Mouse (Mus musculus): ENCODE results near the gene Rap1gap. TPM values are rescaled to one million over a fixed set of nuclear protein-coding genes. Genes with fewer than 3 reads are reported as not detected.
A peak's percentile ranks its signal among the peaks of the same experiment; 100 is the strongest.

Gene Rap1gap
- polyA plus RNA-seq, 1 experiment from 2014 or later: 119 TPM

- H3K4me3 ChIP-seq (ENCODE audit: low read length): no peak overlapping the region
- WGBS: 40% methylated on average over 11 of the region's 11 CpGs
- H3K9ac ChIP-seq (ENCODE audit: low read depth, low read length): no peak overlapping the region
- no peaks in the 10 kb centered on the region for H3K27me3 ChIP-seq (replicated peaks; ENCODE audit: control insufficient read depth, insufficient read depth, low read length)
- peaks cover 10% of the 10 kb centered on the region for H3K4me1 ChIP-seq (ENCODE audit: control insufficient read depth, insufficient read depth, low read depth, low read length)
- H3K4me2 ChIP-seq (ENCODE audit: low read length): no peak overlapping the region
- no peak overlapping the region; the same call in 1 of the 2 replicates for H3K27ac ChIP-seq (ENCODE audit: low read depth, low read length)
- H3K9me3 ChIP-seq (ENCODE audit: control insufficient read depth, low read length): no peaks in the 10 kb centered on the region
- H3K36me3 ChIP-seq (ENCODE audit: control insufficient read depth, insufficient read depth, low read length): no peaks in the 10 kb centered on the region
- ATAC-seq: peak; percentile 62
Observed at GRCm38 (mm10) chr4:137736220-137736701, 71.7 kb downstream of the Rap1gap start.

DNA sequence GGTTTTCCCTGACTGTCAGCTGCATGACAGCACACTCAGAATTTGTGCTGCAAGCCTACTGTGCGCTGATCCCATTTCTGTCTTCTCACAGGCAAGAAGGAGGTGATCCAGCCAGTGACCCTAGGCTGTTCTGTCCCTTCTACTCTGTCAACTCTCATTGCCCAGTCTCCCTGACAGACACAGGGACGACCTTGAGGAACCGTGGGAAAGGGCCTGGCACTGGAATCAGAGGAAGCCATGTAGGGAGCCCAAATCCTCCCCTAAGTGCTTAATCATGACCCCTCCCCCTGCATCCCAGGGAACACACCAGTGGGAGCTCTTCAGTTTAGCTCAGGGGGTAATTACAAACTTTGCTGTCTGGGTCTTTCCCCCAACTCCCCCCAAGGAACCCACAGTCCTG, 73.2 kb downstream of the Rap1gap start:
- H3K4me2 ChIP-seq (ENCODE audit: low read length): no peak overlapping the region
- no peaks in the 10 kb centered on the region for H3K9me3 ChIP-seq (ENCODE audit: control insufficient read depth, low read length)
- H3K4me1 ChIP-seq (ENCODE audit: control insufficient read depth, insufficient read depth, low read depth, low read length): peaks cover 10% of the 10 kb centered on the region
- no peak overlapping the region for H3K4me3 ChIP-seq (ENCODE audit: low read length)
- no peak for ATAC-seq
- 70% methylated on average over 3 of the region's 3 CpGs for WGBS
- H3K27ac ChIP-seq (ENCODE audit: low read depth, low read length): no peak overlapping the region
- H3K36me3 ChIP-seq (ENCODE audit: control insufficient read depth, insufficient read depth, low read length): no peaks in the 10 kb centered on the region
- H3K9ac ChIP-seq (ENCODE audit: low read depth, low read length): no peak overlapping the region
- H3K27me3 ChIP-seq (replicated peaks; ENCODE audit: control insufficient read depth, insufficient read depth, low read length): no peaks in the 10 kb centered on the region

- Histone ChIP-seq H3K36me3 (ENCODE audit: control insufficient read depth, insufficient read depth, low read length) (no peaks in the 10 kb centered on the region), H3K27me3 (replicated peaks; ENCODE audit: control insufficient read depth, insufficient read depth, low read length) (no peaks in the 10 kb centered on the region), H3K9ac (ENCODE audit: low read depth, low read length) (peak overlapping the region; percentile 4; the same call in 1 of the 2 replicates), H3K4me2 (ENCODE audit: low read length) (peak overlapping the region; percentile 50), H3K4me3 (ENCODE audit: low read length) (no peak overlapping the region), H3K4me1 (ENCODE audit: control insufficient read depth, insufficient read depth, low read depth, low read length) (peaks cover 10% of the 10 kb centered on the region), H3K9me3 (ENCODE audit: control insufficient read depth, low read length) (no peaks in the 10 kb centered on the region), H3K27ac (ENCODE audit: low read depth, low read length) (no peak overlapping the region)
- 55% methylated on average over 9 of the region's 9 CpGs for WGBS
- ATAC-seq: peak; percentile 77
Observed at GRCm38 (mm10) chr4:137739151-137739923, 74.8 kb downstream of the Rap1gap start.

- Histone ChIP-seq H3K9me3 (ENCODE audit: control insufficient read depth, low read length) (no peaks in the 10 kb centered on the region), H3K4me3 (ENCODE audit: low read length) (no peak overlapping the region), H3K4me2 (ENCODE audit: low read length) (no peak overlapping the region), H3K36me3 (ENCODE audit: control insufficient read depth, insufficient read depth, low read length) (no peaks in the 10 kb centered on the region), H3K4me1 (ENCODE audit: control insufficient read depth, insufficient read depth, low read depth, low read length) (peaks cover 10% of the 10 kb centered on the region), H3K27me3 (replicated peaks; ENCODE audit: control insufficient read depth, insufficient read depth, low read length) (no peaks in the 10 kb centered on the region), H3K9ac (ENCODE audit: low read depth, low read length) (no peak overlapping the region), H3K27ac (ENCODE audit: low read depth, low read length) (no peak overlapping the region)
- no peak for ATAC-seq
- WGBS: 88% methylated on average over 7 of the region's 7 CpGs
Observed at GRCm38 (mm10) chr4:137740350-137740749, 75.8 kb downstream of the Rap1gap start.

- ATAC-seq: no peak
- Histone ChIP-seq H3K9me3 (ENCODE audit: control insufficient read depth, low read length) (no peaks in the 10 kb centered on the region), H3K4me3 (ENCODE audit: low read length) (no peak overlapping the region), H3K9ac (ENCODE audit: low read depth, low read length) (no peak overlapping the region), H3K4me2 (ENCODE audit: low read length) (no peak overlapping the region), H3K4me1 (ENCODE audit: control insufficient read depth, insufficient read depth, low read depth, low read length) (peaks cover 4% of the 10 kb centered on the region; the same call in 1 of the 2 replicates), H3K36me3 (ENCODE audit: control insufficient read depth, insufficient read depth, low read length) (no peaks in the 10 kb centered on the region), H3K27me3 (replicated peaks; ENCODE audit: control insufficient read depth, insufficient read depth, low read length) (no peaks in the 10 kb centered on the region), H3K27ac (ENCODE audit: low read depth, low read length) (no peak overlapping the region)
- 65% methylated on average over 7 of the region's 7 CpGs for WGBS
Observed at GRCm38 (mm10) chr4:137743791-137744190, 79.3 kb downstream of the Rap1gap start.

DNA sequence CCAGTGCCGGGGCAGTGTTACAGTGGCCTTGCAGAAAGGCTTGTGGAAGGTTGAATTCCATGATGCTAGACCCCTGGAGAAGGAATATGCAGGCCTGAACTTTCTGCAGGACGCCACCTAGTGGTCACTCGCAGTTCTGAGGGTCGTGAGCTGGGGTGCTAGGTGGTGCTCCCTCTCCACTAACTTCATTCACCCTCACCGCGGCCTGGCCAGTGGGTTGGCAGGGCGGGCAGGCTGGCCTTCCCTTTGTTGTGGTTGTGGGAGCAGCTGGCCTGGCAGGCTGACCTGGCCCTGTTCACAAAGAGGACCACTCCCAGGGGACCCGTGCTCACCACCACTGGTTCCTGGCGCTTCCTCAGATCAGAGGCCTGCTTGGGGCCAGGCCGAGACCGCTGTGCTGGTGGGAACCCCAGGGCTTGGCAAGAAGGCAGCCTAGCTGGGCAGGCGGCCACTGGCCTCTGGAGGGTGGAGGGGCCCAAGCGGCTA, 80.0 kb downstream of the Rap1gap start:
- Histone ChIP-seq H3K4me1 (ENCODE audit: control insufficient read depth, insufficient read depth, low read depth, low read length) (peaks cover 2% of the 10 kb centered on the region; the same call in 1 of the 2 replicates), H3K27me3 (replicated peaks; ENCODE audit: control insufficient read depth, insufficient read depth, low read length) (no peaks in the 10 kb centered on the region), H3K9me3 (ENCODE audit: control insufficient read depth, low read length) (no peaks in the 10 kb centered on the region), H3K4me3 (ENCODE audit: low read length) (no peak overlapping the region), H3K4me2 (ENCODE audit: low read length) (no peak overlapping the region), H3K27ac (ENCODE audit: low read depth, low read length) (peak overlapping the region; percentile 17; the same call in 1 of the 2 replicates), H3K36me3 (ENCODE audit: control insufficient read depth, insufficient read depth, low read length) (no peaks in the 10 kb centered on the region), H3K9ac (ENCODE audit: low read depth, low read length) (no peak overlapping the region)
- ATAC-seq: peak; percentile 50
- 51% methylated on average over 13 of the region's 13 CpGs for WGBS

DNA sequence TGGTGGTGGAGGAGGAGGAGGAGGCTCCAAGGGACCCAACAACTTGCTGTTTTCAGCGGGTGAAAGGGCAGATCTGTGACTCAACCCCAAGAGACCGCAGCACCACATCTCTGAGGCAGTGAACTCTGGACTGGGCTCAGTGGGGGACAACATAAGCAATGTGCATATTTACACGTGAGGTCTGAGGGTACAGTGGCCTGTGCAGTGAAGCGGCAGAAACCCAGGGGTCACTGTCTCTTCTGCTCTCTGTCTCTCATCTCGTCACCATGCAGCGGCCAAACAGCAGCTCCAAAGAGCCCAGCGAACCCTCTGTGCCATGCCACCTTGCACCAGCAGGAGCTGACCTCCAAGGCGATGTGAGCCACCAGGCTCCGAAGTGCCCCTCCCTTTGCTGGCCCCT, 82.6 kb downstream of the Rap1gap start:
- no peak overlapping the region for H3K4me3 ChIP-seq (ENCODE audit: low read length)
- no peaks in the 10 kb centered on the region for H3K36me3 ChIP-seq (ENCODE audit: control insufficient read depth, insufficient read depth, low read length)
- H3K4me2 ChIP-seq (ENCODE audit: low read length): no peak overlapping the region
- 83% methylated on average over 9 of the region's 9 CpGs for WGBS
- ATAC-seq: no peak
- no peak overlapping the region for H3K27ac ChIP-seq (ENCODE audit: low read depth, low read length)
- H3K27me3 ChIP-seq (replicated peaks; ENCODE audit: control insufficient read depth, insufficient read depth, low read length): no peaks in the 10 kb centered on the region
- H3K9me3 ChIP-seq (ENCODE audit: control insufficient read depth, low read length): no peaks in the 10 kb centered on the region
- H3K4me1 ChIP-seq (ENCODE audit: control insufficient read depth, insufficient read depth, low read depth, low read length): no peaks in the 10 kb centered on the region
- no peak overlapping the region for H3K9ac ChIP-seq (ENCODE audit: low read depth, low read length)

DNA sequence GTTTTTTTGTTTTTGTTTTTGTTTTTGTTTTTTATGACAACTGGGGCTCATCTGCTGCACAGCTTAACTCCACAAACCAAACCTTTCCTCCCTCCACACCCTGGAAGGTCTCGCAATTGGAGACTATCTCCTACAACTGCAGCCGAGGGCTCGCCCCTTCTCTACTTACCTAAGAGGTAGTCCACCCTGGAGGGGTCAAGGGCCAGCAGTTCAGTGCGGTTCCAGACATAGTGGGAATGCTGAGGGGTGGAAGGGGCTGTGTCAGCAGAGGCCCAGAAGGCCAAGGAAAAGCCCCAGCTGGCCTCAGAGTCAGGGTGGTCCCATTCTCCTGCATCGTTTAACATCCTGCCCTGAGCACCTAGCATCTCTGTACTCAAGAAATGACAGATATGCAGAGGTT, 83.1 kb downstream of the Rap1gap start:
- ATAC-seq: no peak
- 82% methylated on average over 5 of the region's 5 CpGs for WGBS
- no peak overlapping the region for H3K9ac ChIP-seq (ENCODE audit: low read depth, low read length)
- H3K4me1 ChIP-seq (ENCODE audit: control insufficient read depth, insufficient read depth, low read depth, low read length): no peaks in the 10 kb centered on the region
- no peak overlapping the region for H3K4me3 ChIP-seq (ENCODE audit: low read length)
- no peak overlapping the region for H3K27ac ChIP-seq (ENCODE audit: low read depth, low read length)
- H3K4me2 ChIP-seq (ENCODE audit: low read length): no peak overlapping the region
- H3K36me3 ChIP-seq (ENCODE audit: control insufficient read depth, insufficient read depth, low read length): no peaks in the 10 kb centered on the region
- H3K9me3 ChIP-seq (ENCODE audit: control insufficient read depth, low read length): no peaks in the 10 kb centered on the region
- no peaks in the 10 kb centered on the region for H3K27me3 ChIP-seq (replicated peaks; ENCODE audit: control insufficient read depth, insufficient read depth, low read length)

- Histone ChIP-seq H3K9ac (ENCODE audit: low read depth, low read length) (0 out of 2 replicates have a peak overlapping the region, but pooled peaks have one; percentile 2), H3K36me3 (ENCODE audit: control insufficient read depth, insufficient read depth, low read length) (no peaks in the 10 kb centered on the region), H3K27me3 (replicated peaks; ENCODE audit: control insufficient read depth, insufficient read depth, low read length) (no peaks in the 10 kb centered on the region), H3K4me1 (ENCODE audit: control insufficient read depth, insufficient read depth, low read depth, low read length) (no peaks in the 10 kb centered on the region), H3K27ac (ENCODE audit: low read depth, low read length) (no peak overlapping the region; the same call in 1 of the 2 replicates), H3K4me2 (ENCODE audit: low read length) (no peak overlapping the region), H3K4me3 (ENCODE audit: low read length) (no peak overlapping the region), H3K9me3 (ENCODE audit: control insufficient read depth, low read length) (no peaks in the 10 kb centered on the region)
- peak; percentile 37; the same call in 1 of the 2 replicates for ATAC-seq
- WGBS: 64% methylated on average over 4 of the region's 4 CpGs
Observed at GRCm38 (mm10) chr4:137748726-137749125, 84.2 kb downstream of the Rap1gap start.
